Mouse (Mus musculus) 416B (cell line): ENCODE measurements around the gene Ttll5.

Experiments
- DNase-seq: peaks from one replicate; pipeline ENCODE4 v3.0.0; 2011; ENCODE audit warnings: low read depth

Gene Ttll5

GRCm38 (mm10) chr12:85839371-85840000, 15.0 kb downstream of the Ttll5 start:
- DNase-seq = peak; percentile 52

- DNase-seq = no peak
These were observed 23.9 kb downstream of the Ttll5 start for GRCm38 (mm10) chr12:85848164-85848958.

GRCm38 (mm10) chr12:85850661-85851060, 26.2 kb downstream of the Ttll5 start:
- DNase-seq = no peak

- no peak for DNase-seq
These were observed 29.4 kb downstream of the Ttll5 start for GRCm38 (mm10) chr12:85853836-85854235.

GRCm38 (mm10) chr12:85854271-85854670, 29.8 kb downstream of the Ttll5 start:
- no peak for DNase-seq

GRCm38 (mm10) chr12:85857300-85857699, 32.8 kb downstream of the Ttll5 start:
- no peak for DNase-seq

- DNase-seq = no peak
These were observed 34.7 kb downstream of the Ttll5 start for GRCm38 (mm10) chr12:85859111-85859510.

- DNase-seq = no peak
These were observed 35.2 kb downstream of the Ttll5 start for GRCm38 (mm10) chr12:85859511-85860189.

GRCm38 (mm10) chr12:85862514-85862913, 38.1 kb downstream of the Ttll5 start:
- DNase-seq = no peak

- DNase-seq = peak; percentile 64
These were observed 41.1 kb downstream of the Ttll5 start for GRCm38 (mm10) chr12:85865526-85865925.

- no peak for DNase-seq
These were observed 42.2 kb downstream of the Ttll5 start for GRCm38 (mm10) chr12:85866624-85867023.

GRCm38 (mm10) chr12:85867125-85867524, 42.7 kb downstream of the Ttll5 start:
- peak; percentile 52 for DNase-seq

- no peak for DNase-seq
These were observed 45.0 kb downstream of the Ttll5 start for GRCm38 (mm10) chr12:85869423-85869822.

GRCm38 (mm10) chr12:85879631-85880314, 55.3 kb downstream of the Ttll5 start:
- no peak for DNase-seq

GRCm38 (mm10) chr12:85885024-85885423, 60.6 kb downstream of the Ttll5 start:
- DNase-seq = no peak

- DNase-seq = no peak
These were observed 65.6 kb downstream of the Ttll5 start for GRCm38 (mm10) chr12:85890054-85890453.

GRCm38 (mm10) chr12:85903986-85904385, 79.5 kb downstream of the Ttll5 start:
- DNase-seq = peak; percentile 57

- DNase-seq = no peak
These were observed 81.2 kb downstream of the Ttll5 start for GRCm38 (mm10) chr12:85905666-85906065.

- no peak for DNase-seq
These were observed 83.4 kb downstream of the Ttll5 start for GRCm38 (mm10) chr12:85907896-85908295.

GRCm38 (mm10) chr12:85910811-85911210, 86.4 kb downstream of the Ttll5 start:
- DNase-seq = no peak

GRCm38 (mm10) chr12:85912712-85913504, 88.4 kb downstream of the Ttll5 start:
- DNase-seq = no peak

- no peak for DNase-seq
These were observed 102.4 kb downstream of the Ttll5 start for GRCm38 (mm10) chr12:85926897-85927296.
